Mouse (Mus musculus): ENCODE measurements around the gene Mctp2.

DNA sequence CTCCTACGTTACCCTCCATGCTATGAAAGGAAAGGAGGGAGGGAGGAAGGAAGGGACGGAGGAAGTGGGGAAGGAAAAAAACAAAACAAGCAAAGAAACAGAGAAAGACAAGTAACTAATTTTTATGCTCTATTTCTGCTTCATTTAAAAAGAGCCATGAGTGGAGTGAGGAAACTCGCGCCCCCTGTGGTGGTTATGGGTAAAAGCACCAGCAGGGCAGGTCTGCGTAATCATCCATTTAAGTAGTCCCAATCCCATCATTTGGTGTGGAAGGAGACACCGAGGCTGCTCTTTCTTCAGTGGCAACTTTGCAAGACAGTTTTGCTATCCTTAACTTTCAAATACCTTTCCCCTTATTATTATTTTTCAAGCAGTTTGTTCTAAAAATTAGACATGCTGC, 202.2 kb downstream of the Mctp2 start:
- TF ChIP-seq POLR2A (IDR thresholded peaks at IDR 0.05; ENCODE audit: borderline replicate concordance, insufficient read depth, low read length) (no peak), CTCF (IDR thresholded peaks at IDR 0.05; ENCODE audit: borderline replicate concordance, insufficient read depth, low read depth, low read length) (no peak)
